ENCODE assay signal across 8 mouse cellular contexts in genomic region chr9:70502284-70503014, GRCm38 (mm10). TPM values are rescaled to one million over a fixed set of nuclear protein-coding genes. Genes with fewer than 3 reads are reported as not detected.
DNase-seq lines count a peak whose midpoint lies in the region; ATAC-seq and TF ChIP-seq lines count a peak whose summit lies in the region.

No protein-coding gene starts in this region.

- TF ChIP-seq CTCF in lung, postnatal 0 days (IDR thresholded peaks at IDR 0.05) = no peak

- H3K4me3 ChIP-seq in lung, postnatal 0 days (ENCODE audit: low read depth, low read length) = peak overlapping the region; percentile 96
- peak overlapping the region; percentile 97 for H3K4me3 ChIP-seq in embryonic facial prominence, embryonic 10.5 days
- H3K4me3 ChIP-seq in intestine, embryonic 15.5 days (replicated peaks) = peak overlapping the region; percentile 97
- peak overlapping the region; percentile 86 for H3K4me3 ChIP-seq in neural tube, embryonic 14.5 days (ENCODE audit: low read depth, low read length)

- no peak for ATAC-seq in lung, postnatal 0 days
- no peak for ATAC-seq in intestine, embryonic 15.5 days
- ATAC-seq in neural tube, embryonic 14.5 days (ENCODE audit: low read depth) = no peak

- H3K4me1 ChIP-seq in lung, postnatal 0 days (ENCODE audit: insufficient read depth, low read depth, low read length) = no peaks in the 10 kb centered on the region
- peaks cover 9% of the 10 kb centered on the region for H3K4me1 ChIP-seq in embryonic facial prominence, embryonic 10.5 days
- 0 out of 2 replicates have a peak, but pooled peaks cover 2% of the 10 kb centered on the region for H3K4me1 ChIP-seq in intestine, embryonic 15.5 days (replicated peaks)
- H3K4me1 ChIP-seq in neural tube, embryonic 14.5 days (ENCODE audit: control insufficient read depth, insufficient read depth, low read length) = peaks cover 15% of the 10 kb centered on the region

- peak overlapping the region; percentile 94 for H3K9ac ChIP-seq in lung, postnatal 0 days (replicated peaks; ENCODE audit: low read depth)
- peak overlapping the region; percentile 96 for H3K9ac ChIP-seq in intestine, embryonic 15.5 days
- peak overlapping the region; percentile 96 for H3K9ac ChIP-seq in neural tube, embryonic 14.5 days (replicated peaks; ENCODE audit: low read depth, low read length)

- 26% methylated on average over 10 of the region's 10 CpGs for WGBS in lung, postnatal 0 days
- WGBS in embryonic facial prominence, embryonic 10.5 days = 44% methylated on average over 10 of the region's 10 CpGs
- WGBS in intestine, embryonic 15.5 days = 30% methylated on average over 10 of the region's 10 CpGs
- WGBS in neural tube, embryonic 14.5 days = 38% methylated on average over 10 of the region's 10 CpGs

- peak; percentile 44 for DNase-seq in lung, postnatal 0 days (ENCODE audit: low spot score)
- DNase-seq in lung, postnatal 36 days = no peak
- DNase-seq in embryonic facial prominence, embryonic 10.5 days (ENCODE audit: low spot score) = no peak
- no peak for DNase-seq in cerebellum, adult 9-11 months
- no peak for DNase-seq in right cerebral cortex, postnatal 36 days (ENCODE audit: low spot score in 2 of 2)
- DNase-seq in left cerebral cortex, adult 11 months (ENCODE audit: low spot score) = no peak

- TF ChIP-seq EP300 in lung, postnatal 0 days (IDR thresholded peaks at IDR 0.05) = no peak

- H3K4me2 ChIP-seq in lung, postnatal 0 days (replicated peaks; ENCODE audit: low read depth, low read length) = peak overlapping the region; percentile 56
- peak overlapping the region; percentile 50 for H3K4me2 ChIP-seq in intestine, embryonic 15.5 days (replicated peaks)
- H3K4me2 ChIP-seq in neural tube, embryonic 14.5 days (ENCODE audit: low read depth, low read length) = peak overlapping the region; percentile 40

- H3K36me3 ChIP-seq in lung, postnatal 0 days (ENCODE audit: insufficient read depth, low read length) = no peaks in the 10 kb centered on the region
- H3K36me3 ChIP-seq in embryonic facial prominence, embryonic 10.5 days (replicated peaks) = peaks cover 35% of the 10 kb centered on the region
- no peaks in the 10 kb centered on the region for H3K36me3 ChIP-seq in intestine, embryonic 15.5 days
- H3K36me3 ChIP-seq in neural tube, embryonic 14.5 days (ENCODE audit: control insufficient read depth, insufficient read depth, low read length) = no peaks in the 10 kb centered on the region

- H3K27ac ChIP-seq in lung, postnatal 0 days (ENCODE audit: low read length) = peak overlapping the region; percentile 98
- H3K27ac ChIP-seq in embryonic facial prominence, embryonic 10.5 days (replicated peaks) = peak overlapping the region; percentile 99
- peak overlapping the region; percentile 98 for H3K27ac ChIP-seq in intestine, embryonic 15.5 days
- peak overlapping the region; percentile 99 for H3K27ac ChIP-seq in neural tube, embryonic 14.5 days (ENCODE audit: low read depth, low read length)

- H3K9me3 ChIP-seq in lung, postnatal 0 days (ENCODE audit: low read length) = no peaks in the 10 kb centered on the region
- no peaks in the 10 kb centered on the region for H3K9me3 ChIP-seq in embryonic facial prominence, embryonic 10.5 days
- no peaks in the 10 kb centered on the region for H3K9me3 ChIP-seq in intestine, embryonic 15.5 days
- no peaks in the 10 kb centered on the region for H3K9me3 ChIP-seq in neural tube, embryonic 14.5 days (ENCODE audit: control insufficient read depth, low read length)

- no peaks in the 10 kb centered on the region for H3K27me3 ChIP-seq in lung, postnatal 0 days (replicated peaks; ENCODE audit: insufficient read depth, low read length)
- no peaks in the 10 kb centered on the region for H3K27me3 ChIP-seq in embryonic facial prominence, embryonic 10.5 days (replicated peaks; ENCODE audit: low read depth, poor library complexity, severe bottlenecking)
- H3K27me3 ChIP-seq in intestine, embryonic 15.5 days (replicated peaks) = no peaks in the 10 kb centered on the region
- no peaks in the 10 kb centered on the region for H3K27me3 ChIP-seq in neural tube, embryonic 14.5 days (ENCODE audit: control insufficient read depth, insufficient read depth, low read length)

RNA-seq across cellular contexts. Expression of gene Rnf111, which starts 1.1 kb away (rescaled TPM):
- polyA plus RNA-seq in lung, postnatal 0 days (2015; fragmentation: Nextera tagmentation; extraction: Ambion mirVana) = 16.2 and 17.0 TPM in 2 replicates
- polyA plus RNA-seq in embryonic facial prominence, embryonic 10.5 days (2016; fragmentation: Nextera tagmentation; extraction: Ambion mirVana) = 30.3 and 31.8 TPM in 2 replicates
- polyA plus RNA-seq in intestine, embryonic 15.5 days (2015; fragmentation: Nextera tagmentation; extraction: Ambion mirVana) = 23.5 and 24.2 TPM in 2 replicates
- 32.4 and 39.6 TPM in 2 replicates for polyA plus RNA-seq in neural tube, embryonic 14.5 days (2014; fragmentation: Nextera tagmentation; extraction: Ambion mirVana)

RNA-seq across cellular contexts. Expression of gene Sltm, which starts 40.1 kb away (rescaled TPM):
- 28.1 and 28.6 TPM in 2 replicates for polyA plus RNA-seq in lung, postnatal 0 days (2015; fragmentation: Nextera tagmentation; extraction: Ambion mirVana)
- polyA plus RNA-seq in embryonic facial prominence, embryonic 10.5 days (2016; fragmentation: Nextera tagmentation; extraction: Ambion mirVana) = 69.3 and 71.6 TPM in 2 replicates
- 43.3 and 43.4 TPM in 2 replicates for polyA plus RNA-seq in intestine, embryonic 15.5 days (2015; fragmentation: Nextera tagmentation; extraction: Ambion mirVana)
- 74.4 and 74.9 TPM in 2 replicates for polyA plus RNA-seq in neural tube, embryonic 14.5 days (2014; fragmentation: Nextera tagmentation; extraction: Ambion mirVana)
